Comparison of ENCODE assay signal across 9 mouse cellular contexts in genomic region chr14:120289065-120289464, GRCm38 (mm10). TPM values are rescaled to one million over a fixed set of nuclear protein-coding genes. Genes with fewer than 3 reads are reported as not detected.
DNase-seq lines count a peak whose midpoint lies in the region; ATAC-seq lines count a peak whose summit lies in the region.
"Had no signal": no experiment of that assay in that cellular context is flagged by ENCODE, and none has a peak within 500 bp of the region (broad histone marks: within the 10 kb centered on the region; RNA-seq: fewer than 3 reads in every experiment).

No protein-coding gene starts in this region.

- H3K36me3 ChIP-seq in embryonic facial prominence, embryonic 13.5 days: peaks cover 19% of the 10 kb centered on the region
- H3K36me3 ChIP-seq in heart, embryonic 15.5 days: peaks cover 4% of the 10 kb centered on the region; the same call in 1 of the 2 replicates
- H3K36me3 ChIP-seq in limb, embryonic 13.5 days: peaks cover 27% of the 10 kb centered on the region

- no peak for ATAC-seq in embryonic facial prominence, embryonic 13.5 days (ENCODE audit: insufficient number of reproducible peaks, insufficient read depth, low FRiP score, low TSS enrichment, low read depth)
- peak; percentile 41; the same call in 1 of the 2 replicates for ATAC-seq in heart, embryonic 15.5 days (replicated peaks; ENCODE audit: insufficient number of reproducible peaks, insufficient read depth, low FRiP score, low read depth)
- ATAC-seq in limb, embryonic 13.5 days (ENCODE audit: low FRiP score, low read depth): peak; percentile 78
- ATAC-seq: midbrain, embryonic 13.5 days had no signal

- peak overlapping the region; percentile 32 for H3K4me2 ChIP-seq in embryonic facial prominence, embryonic 13.5 days
- H3K4me2 ChIP-seq in heart, embryonic 15.5 days: peak overlapping the region; percentile 42
- peak overlapping the region; percentile 45 for H3K4me2 ChIP-seq in limb, embryonic 13.5 days (replicated peaks)
- H3K4me2 ChIP-seq: midbrain, embryonic 13.5 days had no signal

- DNase-seq in lung, adult 18-20 months: peak; percentile 48 to 54
- no peak for DNase-seq in lung, postnatal 4 days
- DNase-seq in right cerebral cortex, postnatal 10 days (ENCODE audit: low spot score in 2 of 2): no peak
- no peak for DNase-seq in cerebellum, adult 11 months
- no peak for DNase-seq in thymus, adult 18-20 months

- peak overlapping the region; percentile 86 for H3K27ac ChIP-seq in embryonic facial prominence, embryonic 13.5 days
- H3K27ac ChIP-seq in heart, embryonic 15.5 days: peak overlapping the region; percentile 90
- H3K27ac ChIP-seq in limb, embryonic 13.5 days: peak overlapping the region; percentile 93
- H3K27ac ChIP-seq: midbrain, embryonic 13.5 days had no signal

- H3K9ac ChIP-seq in embryonic facial prominence, embryonic 13.5 days: no peak overlapping the region
- H3K9ac ChIP-seq in heart, embryonic 15.5 days: no peak overlapping the region
- H3K9ac ChIP-seq in limb, embryonic 13.5 days: peak overlapping the region; percentile 15; the same call in 1 of the 2 replicates
- H3K9ac ChIP-seq: midbrain, embryonic 13.5 days had no signal

- no peaks in the 10 kb centered on the region for H3K9me3 ChIP-seq in embryonic facial prominence, embryonic 13.5 days
- no peaks in the 10 kb centered on the region for H3K9me3 ChIP-seq in heart, embryonic 15.5 days (replicated peaks)
- no peaks in the 10 kb centered on the region for H3K9me3 ChIP-seq in limb, embryonic 13.5 days
- H3K9me3 ChIP-seq: midbrain, embryonic 13.5 days had no signal

- no peaks in the 10 kb centered on the region for H3K27me3 ChIP-seq in embryonic facial prominence, embryonic 13.5 days
- no peaks in the 10 kb centered on the region for H3K27me3 ChIP-seq in heart, embryonic 15.5 days
- no peaks in the 10 kb centered on the region for H3K27me3 ChIP-seq in limb, embryonic 13.5 days
- H3K27me3 ChIP-seq: midbrain, embryonic 13.5 days had no signal

- peaks cover 91% of the 10 kb centered on the region for H3K4me1 ChIP-seq in embryonic facial prominence, embryonic 13.5 days
- peaks cover 93% of the 10 kb centered on the region for H3K4me1 ChIP-seq in heart, embryonic 15.5 days (replicated peaks)
- peaks cover 94% of the 10 kb centered on the region for H3K4me1 ChIP-seq in limb, embryonic 13.5 days

- WGBS in embryonic facial prominence, embryonic 13.5 days: 24% methylated on average over 9 of the region's 9 CpGs
- WGBS in heart, embryonic 15.5 days: 22% methylated on average over 9 of the region's 9 CpGs
- WGBS in limb, embryonic 13.5 days: 34% methylated on average over 9 of the region's 9 CpGs

- H3K4me3 ChIP-seq in embryonic facial prominence, embryonic 13.5 days: no peak overlapping the region
- H3K4me3 ChIP-seq in heart, embryonic 15.5 days: no peak overlapping the region
- 0 out of 2 replicates have a peak overlapping the region, but pooled peaks have one; percentile 4 for H3K4me3 ChIP-seq in limb, embryonic 13.5 days
- H3K4me3 ChIP-seq: midbrain, embryonic 13.5 days had no signal

RNA-seq across cellular contexts. Expression of gene Mbnl2, which starts 13.6 kb away (rescaled TPM):
- 146 and 173 TPM in 2 replicates for polyA plus RNA-seq in embryonic facial prominence, embryonic 13.5 days (2015; fragmentation: Nextera tagmentation; extraction: Ambion mirVana)
- 122 and 123 TPM in 2 replicates for polyA plus RNA-seq in heart, embryonic 15.5 days (2015; fragmentation: Nextera tagmentation; extraction: Ambion mirVana)
- 127 TPM in 2 replicates for polyA plus RNA-seq in limb, embryonic 13.5 days (2015; fragmentation: Nextera tagmentation; extraction: Ambion mirVana)

Comparison
In these comparisons a context has a peak if more than half of its experiments do, and no peak if none do; other contexts are left out.
1. DNase-seq: peak in lung, adult 18-20 months (2 of 2); none in lung, postnatal 4 days (0 of 2), right cerebral cortex, postnatal 10 days (0 of 2), cerebellum, adult 11 months (single experiment) and thymus, adult 18-20 months (0 of 2).
2. Peak in every context shown above with its lines, with median percentiles within 50 percentile points of each other: H3K27ac ChIP-seq and H3K4me2 ChIP-seq.